Mouse (Mus musculus): ENCODE results near the gene 6030445D17Rik. TPM values are rescaled to one million over a fixed set of nuclear protein-coding genes. Genes with fewer than 3 reads are reported as not detected.

6030445D17Rik gene
- under 1 TPM; 0.51 to 0.77 TPM for total RNA-seq (2021)
- long read RNA-seq, result 0 reads

GRCm38 (mm10) chr4:136462086-136462838 lies at the start of gene 6030445D17Rik:
Gene 6030445D17Rik, plus strand, starts transcription at chr4:136462250.
- peak; percentile 59 to 65 for DNase-seq (ENCODE audit: low spot score in 2 of 2)

GRCm38 (mm10) chr4:136415477-136415876 lies 46.6 kb upstream of the 6030445D17Rik start:
- no peak for DNase-seq (ENCODE audit: low spot score in 2 of 2)

GRCm38 (mm10) chr4:136418962-136419361 lies 43.1 kb upstream of the 6030445D17Rik start:
- DNase-seq (ENCODE audit: low spot score in 2 of 2), result no peak

GRCm38 (mm10) chr4:136419386-136419785 lies 42.7 kb upstream of the 6030445D17Rik start:
- no peak for DNase-seq (ENCODE audit: low spot score in 2 of 2)

- no peak for DNase-seq (ENCODE audit: low spot score in 2 of 2)
Observed at GRCm38 (mm10) chr4:136423224-136423623, 38.8 kb upstream of the 6030445D17Rik start, which contains the start of gene Htr1d. Gene Htr1d, plus strand, starts transcription at chr4:136423524.

- DNase-seq (ENCODE audit: low spot score in 2 of 2), result no peak
Observed at GRCm38 (mm10) chr4:136424120-136424999, 37.7 kb upstream of the 6030445D17Rik start.

- DNase-seq (ENCODE audit: low spot score in 2 of 2), result no peak
Observed at GRCm38 (mm10) chr4:136425000-136425288, 37.1 kb upstream of the 6030445D17Rik start.

- no peak for DNase-seq (ENCODE audit: low spot score in 2 of 2)
Observed at GRCm38 (mm10) chr4:136430609-136431375, 31.3 kb upstream of the 6030445D17Rik start.

GRCm38 (mm10) chr4:136431376-136431693 lies 30.7 kb upstream of the 6030445D17Rik start:
- peak in 1 of 2 experiments; percentile 53 for DNase-seq (ENCODE audit: low spot score in 2 of 2)

- no peak for DNase-seq (ENCODE audit: low spot score in 2 of 2)
Observed at GRCm38 (mm10) chr4:136434029-136434428, 28.0 kb upstream of the 6030445D17Rik start.

GRCm38 (mm10) chr4:136439106-136439505 lies 22.9 kb upstream of the 6030445D17Rik start:
- no peak for DNase-seq (ENCODE audit: low spot score in 2 of 2)

GRCm38 (mm10) chr4:136441354-136442043 lies 20.6 kb upstream of the 6030445D17Rik start:
- no peak for DNase-seq (ENCODE audit: low spot score in 2 of 2)

- no peak for DNase-seq (ENCODE audit: low spot score in 2 of 2)
Observed at GRCm38 (mm10) chr4:136444561-136444960, 17.5 kb upstream of the 6030445D17Rik start.

GRCm38 (mm10) chr4:136449795-136450194 lies 12.3 kb upstream of the 6030445D17Rik start:
- no peak for DNase-seq (ENCODE audit: low spot score in 2 of 2)

- DNase-seq (ENCODE audit: low spot score in 2 of 2), result no peak
Observed at GRCm38 (mm10) chr4:136450271-136450670, 11.8 kb upstream of the 6030445D17Rik start.

- no peak for DNase-seq (ENCODE audit: low spot score in 2 of 2)
Observed at GRCm38 (mm10) chr4:136451564-136451963, 10.5 kb upstream of the 6030445D17Rik start.

- DNase-seq (ENCODE audit: low spot score in 2 of 2), result no peak
Observed at GRCm38 (mm10) chr4:136452286-136452685, 9.8 kb upstream of the 6030445D17Rik start.

- DNase-seq (ENCODE audit: low spot score in 2 of 2), result no peak
Observed at GRCm38 (mm10) chr4:136452792-136453191, 9.3 kb upstream of the 6030445D17Rik start.

- peak; percentile 45 to 86 for DNase-seq (ENCODE audit: low spot score in 2 of 2)
Observed at GRCm38 (mm10) chr4:136454850-136455260, 7.2 kb upstream of the 6030445D17Rik start.

- DNase-seq (ENCODE audit: low spot score in 2 of 2), result no peak
Observed at GRCm38 (mm10) chr4:136456516-136457218, 5.4 kb upstream of the 6030445D17Rik start.

Measured in layer of hippocampus, adult 18-20 months (tissue).